Mouse (Mus musculus) brown adipose tissue, adult 24 weeks (tissue): ENCODE measurements around the gene Abl1. TPM values are rescaled to one million over a fixed set of nuclear protein-coding genes. Genes with fewer than 3 reads are reported as not detected.

Experiments
- H3K27ac ChIP-seq: fragments of 200-500 bp; replicated peaks from 2 replicates; pipeline ENCODE4 v1.5.1; 2012; ENCODE audit warnings: low read depth, mild to moderate bottlenecking, low read length
- H3K4me1 ChIP-seq: fragments of 200-500 bp; 2 replicates; pipeline ENCODE4 v1.6.1; 2012; ENCODE audit warnings: low read length, mixed read lengths; ENCODE audit not compliant: control insufficient read depth, insufficient read depth, insufficient read length
- H3K4me3 ChIP-seq: fragments of 200-500 bp; 2 replicates; pipeline ENCODE4 v1.5.1; 2012; ENCODE audit warnings: low read depth, mild to moderate bottlenecking, low read length, moderate library complexity; ENCODE audit not compliant: insufficient read depth
- polyA plus RNA-seq: library from polyadenylated mRNA; stranded (reverse); fragments of >200 nt; gene quantifications from 2 replicates; pipeline ENCODE4 v1.2.4, GENCODE M21; 2012; ENCODE audit not compliant: missing spikeins, insufficient read depth, insufficient read length

The Abl1 gene
- polyA plus RNA-seq, 1 experiment = 9.7 TPM

DNA sequence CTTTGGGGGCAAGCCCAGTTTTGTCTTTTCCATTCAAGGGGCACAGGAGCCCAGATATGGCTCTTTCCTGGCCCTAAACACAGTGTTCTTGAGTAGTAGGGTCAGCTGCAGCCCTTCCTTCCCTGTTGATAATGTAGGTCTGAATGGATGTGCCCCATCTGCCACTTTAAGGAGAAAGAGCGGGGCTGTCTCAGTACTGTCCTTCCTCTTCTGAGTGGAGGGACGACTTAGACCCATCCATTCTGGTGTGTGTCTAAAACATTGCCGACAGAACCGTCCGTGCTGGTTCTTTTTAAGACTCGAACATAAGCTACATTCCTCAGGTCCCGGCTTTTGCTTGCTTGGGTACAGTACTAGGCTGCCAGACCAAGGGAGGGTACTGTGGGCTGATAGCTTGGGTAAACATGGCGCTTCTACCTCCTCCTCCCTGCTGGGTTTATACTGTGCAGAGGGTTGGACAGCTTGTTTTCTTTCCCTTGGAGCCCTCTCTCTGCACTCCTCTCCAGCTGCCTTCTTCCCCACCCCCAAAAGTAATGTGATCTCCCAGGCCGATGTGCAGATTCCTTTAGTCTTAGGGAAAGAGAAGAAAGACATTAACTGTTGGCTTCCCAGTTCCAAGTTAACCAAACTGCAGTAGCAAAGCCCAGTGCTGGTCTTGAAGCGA, 61.0 kb downstream of the Abl1 start:
- H3K4me1 ChIP-seq = no peaks in the 10 kb centered on the region
- H3K27ac ChIP-seq = 0 out of 2 replicates have a peak overlapping the region, but pooled peaks have one; percentile 26
- H3K4me3 ChIP-seq = 0 out of 2 replicates have a peak overlapping the region, but pooled peaks have one; percentile 9

DNA sequence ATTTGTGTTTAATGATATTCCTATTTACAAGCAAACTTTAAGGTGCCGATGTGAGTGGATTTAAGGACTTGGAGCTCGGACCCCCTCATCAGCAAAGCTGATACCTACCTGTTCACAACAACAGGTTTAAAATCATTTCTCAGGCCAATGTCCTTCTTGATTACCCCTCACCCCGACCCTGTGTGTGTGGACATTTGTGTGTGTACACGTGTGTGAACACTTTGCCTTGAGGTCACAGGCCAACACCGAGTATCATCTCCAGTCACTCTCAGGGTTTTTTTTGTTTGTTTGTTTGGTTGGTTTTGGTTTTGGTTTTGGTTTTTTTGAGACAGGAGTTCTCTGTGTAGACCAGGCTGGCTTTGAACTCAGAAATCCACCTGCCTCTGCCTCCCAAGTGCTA, 62.0 kb downstream of the Abl1 start:
- Histone ChIP-seq H3K4me1 (no peaks in the 10 kb centered on the region), H3K27ac (no peak overlapping the region), H3K4me3 (no peak overlapping the region)

DNA sequence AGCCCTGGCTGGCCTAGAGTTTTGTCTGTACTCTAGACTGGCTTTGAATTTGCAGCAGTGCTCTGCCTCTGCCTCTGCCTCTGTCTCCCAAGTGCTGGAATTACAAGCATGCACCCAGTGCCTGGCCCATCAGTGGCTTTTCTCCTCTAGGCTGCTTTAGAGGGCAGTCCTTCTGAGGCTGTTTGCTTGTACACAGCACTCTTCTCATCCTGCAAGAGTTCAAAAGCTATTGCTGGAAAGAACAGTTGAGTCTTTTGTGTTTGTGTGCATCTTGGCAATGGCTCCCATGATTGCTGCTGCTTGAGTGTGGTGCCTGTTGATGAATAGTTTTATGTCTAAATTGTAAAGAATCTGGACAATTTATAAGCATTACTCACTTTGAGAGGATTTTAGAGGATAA, 69.3 kb downstream of the Abl1 start:
- H3K4me1 ChIP-seq = peaks cover 21% of the 10 kb centered on the region
- H3K27ac ChIP-seq = no peak overlapping the region
- no peak overlapping the region for H3K4me3 ChIP-seq

DNA sequence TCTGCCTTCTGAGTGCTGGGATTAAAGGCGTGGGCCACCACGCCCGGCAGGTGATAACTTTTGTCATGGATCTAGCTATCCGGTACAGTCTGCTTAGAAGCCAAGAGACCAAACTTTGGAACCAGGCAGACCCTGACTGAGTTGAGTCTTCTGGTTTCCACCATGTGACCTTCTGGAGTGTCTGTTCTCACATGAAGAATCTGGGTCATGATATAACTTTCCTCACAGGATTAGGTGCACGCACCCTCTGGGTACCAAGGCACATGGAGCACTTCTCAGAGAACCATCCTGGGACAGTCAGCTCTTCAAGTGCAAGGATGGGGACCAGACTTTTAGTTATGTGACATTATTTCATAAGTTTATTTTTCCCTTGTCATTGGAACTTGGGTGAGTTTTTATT, 70.8 kb downstream of the Abl1 start:
- H3K27ac ChIP-seq = peak overlapping the region; percentile 72
- H3K4me1 ChIP-seq = peaks cover 31% of the 10 kb centered on the region
- peak overlapping the region; percentile 66; the same call in 1 of the 2 replicates for H3K4me3 ChIP-seq

DNA sequence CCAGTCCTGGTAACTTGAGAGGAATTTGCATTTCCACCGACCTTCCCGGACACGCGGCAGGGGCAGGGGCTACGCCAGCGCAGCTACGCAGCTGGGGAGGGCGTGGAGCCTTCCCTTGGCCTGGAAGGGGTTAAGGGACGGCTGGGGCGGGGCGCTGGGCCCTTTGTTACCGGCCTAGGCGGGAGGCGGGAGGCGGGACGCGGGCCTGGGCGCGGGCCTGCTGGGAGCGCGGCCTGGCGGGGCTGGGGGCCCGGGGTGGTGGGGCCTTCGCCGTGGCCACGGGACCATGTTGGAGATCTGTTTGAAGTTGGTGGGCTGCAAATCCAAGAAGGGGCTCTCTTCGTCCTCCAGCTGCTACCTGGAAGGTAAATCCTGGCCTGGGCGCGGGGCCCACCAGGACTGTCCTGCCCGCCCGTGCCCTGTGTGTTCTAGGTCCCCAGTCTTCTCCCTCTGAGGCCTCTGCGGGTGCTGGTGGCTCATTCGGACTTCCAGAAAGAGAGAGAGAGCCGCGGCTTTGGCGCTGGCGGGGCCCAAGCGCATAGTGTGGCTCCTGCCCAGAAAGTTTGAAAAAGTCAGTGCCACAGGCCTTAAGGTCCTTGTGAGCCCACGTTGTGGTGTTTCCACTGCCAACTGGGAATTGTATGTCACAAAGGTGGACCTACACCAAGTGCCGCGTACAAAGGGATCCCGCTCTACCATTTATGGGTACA, 71.7 kb downstream of the Abl1 start:
- Histone ChIP-seq H3K4me1 (peaks cover 33% of the 10 kb centered on the region), H3K27ac (peak overlapping the region; percentile 94), H3K4me3 (peak overlapping the region; percentile 96)

DNA sequence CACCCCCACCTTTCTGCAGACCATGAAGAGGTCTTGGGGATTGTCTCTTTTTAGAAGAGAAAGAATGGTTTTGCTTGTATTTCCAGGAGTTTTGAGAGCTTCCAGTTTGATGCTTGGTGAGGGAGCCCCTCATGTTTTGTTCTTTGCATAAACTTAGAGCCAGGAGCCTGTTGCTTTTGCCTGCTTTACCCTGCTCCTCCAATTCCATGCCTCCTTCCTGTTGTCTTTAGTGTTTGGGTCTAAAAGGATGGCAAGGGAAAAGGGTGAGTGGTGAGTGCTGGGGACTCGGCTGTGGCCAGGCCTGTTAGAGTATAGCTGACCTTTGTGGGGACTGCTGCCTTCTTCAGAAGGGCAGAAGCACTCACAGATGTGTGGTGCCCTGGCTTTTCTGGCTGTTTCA, 72.3 kb downstream of the Abl1 start:
- H3K4me3 ChIP-seq = peak overlapping the region; percentile 96
- peak overlapping the region; percentile 94 for H3K27ac ChIP-seq
- H3K4me1 ChIP-seq = peaks cover 33% of the 10 kb centered on the region

DNA sequence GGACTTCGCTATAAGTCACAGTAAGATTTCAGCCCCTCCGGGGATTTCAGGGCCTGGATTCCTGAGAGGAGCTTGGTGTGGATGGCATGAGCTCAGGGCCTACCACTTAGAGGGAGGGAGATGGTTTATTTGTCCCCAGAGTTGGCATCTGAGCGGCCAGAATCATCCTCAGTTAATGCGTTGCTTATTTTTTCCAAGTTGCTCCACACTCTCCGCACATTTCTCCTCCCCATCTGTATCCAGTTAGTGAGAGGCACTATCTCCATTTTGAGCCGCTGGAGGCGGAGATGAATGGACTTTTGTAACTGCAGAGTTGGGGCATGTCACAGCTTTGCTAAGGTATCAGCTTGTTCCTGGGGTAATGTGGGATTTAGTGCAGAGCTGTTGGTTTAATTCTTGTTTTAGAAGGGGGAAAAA, 72.9 kb downstream of the Abl1 start:
- peaks cover 33% of the 10 kb centered on the region for H3K4me1 ChIP-seq
- peak overlapping the region; percentile 94 for H3K27ac ChIP-seq
- peak overlapping the region; percentile 96 for H3K4me3 ChIP-seq

DNA sequence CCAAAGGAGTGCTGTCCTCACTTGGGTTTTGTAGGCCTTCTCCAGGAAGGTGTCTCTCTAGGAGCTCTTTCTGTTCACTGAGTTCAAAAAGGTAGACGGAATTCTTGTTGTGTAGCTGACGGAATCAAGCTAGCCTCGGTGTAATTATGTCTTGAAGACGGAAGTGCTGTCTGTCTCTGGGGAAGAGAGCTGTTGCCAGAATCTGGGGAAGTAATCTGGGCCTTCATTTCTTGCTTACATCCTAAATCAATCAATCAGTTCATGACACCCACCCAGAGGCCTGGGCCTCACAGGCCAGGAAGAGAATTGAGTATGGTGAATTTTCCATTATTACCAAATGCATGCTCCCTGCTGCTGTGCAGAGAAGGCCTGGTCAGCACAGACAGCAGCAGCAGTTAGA, 73.4 kb downstream of the Abl1 start:
- H3K4me3 ChIP-seq = peak overlapping the region; percentile 96
- peak overlapping the region; percentile 94 for H3K27ac ChIP-seq
- peaks cover 33% of the 10 kb centered on the region for H3K4me1 ChIP-seq

DNA sequence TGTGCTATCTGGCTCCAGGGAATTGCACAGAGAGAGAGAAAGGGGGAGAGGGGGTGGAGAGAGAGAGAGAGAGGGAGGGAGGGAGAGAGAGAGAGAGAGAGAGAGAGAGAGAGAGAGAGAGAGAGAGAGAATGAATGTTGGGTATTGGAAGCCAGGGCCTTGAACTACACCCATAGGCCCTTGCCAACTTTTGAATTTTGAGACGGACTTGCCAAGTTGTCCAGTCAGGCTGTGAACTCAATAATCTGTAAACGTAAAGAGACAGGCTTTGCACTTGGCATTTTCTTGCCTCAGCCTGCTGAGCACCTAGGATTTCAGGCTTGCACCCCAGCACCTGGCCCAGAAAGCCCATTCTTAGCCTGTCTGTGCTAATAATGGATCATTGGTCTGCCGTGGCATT, 74.0 kb downstream of the Abl1 start:
- Histone ChIP-seq H3K4me3 (peak overlapping the region; percentile 96), H3K27ac (peak overlapping the region; percentile 94), H3K4me1 (peaks cover 35% of the 10 kb centered on the region)

DNA sequence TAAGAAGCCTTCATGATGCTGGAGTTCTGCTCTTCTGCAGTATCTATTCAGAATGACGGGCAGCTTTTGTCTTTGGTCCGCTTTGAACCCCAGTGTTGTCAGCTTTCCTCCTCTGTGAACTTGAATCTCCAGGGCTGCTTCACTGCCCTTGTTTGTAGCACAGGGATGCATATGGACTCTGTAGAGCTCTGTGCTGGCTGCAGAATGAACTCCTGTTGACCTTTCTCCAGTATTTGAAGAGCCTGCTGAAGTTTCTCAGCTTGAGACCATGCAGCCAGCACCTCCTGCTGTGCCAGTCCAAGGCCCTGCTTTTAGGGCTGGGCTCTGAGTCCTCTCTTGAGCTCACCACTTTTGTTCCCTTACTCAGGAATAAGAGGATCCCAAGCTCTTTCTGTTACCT, 74.7 kb downstream of the Abl1 start:
- Histone ChIP-seq H3K4me1 (peaks cover 41% of the 10 kb centered on the region), H3K4me3 (no peak overlapping the region)

DNA sequence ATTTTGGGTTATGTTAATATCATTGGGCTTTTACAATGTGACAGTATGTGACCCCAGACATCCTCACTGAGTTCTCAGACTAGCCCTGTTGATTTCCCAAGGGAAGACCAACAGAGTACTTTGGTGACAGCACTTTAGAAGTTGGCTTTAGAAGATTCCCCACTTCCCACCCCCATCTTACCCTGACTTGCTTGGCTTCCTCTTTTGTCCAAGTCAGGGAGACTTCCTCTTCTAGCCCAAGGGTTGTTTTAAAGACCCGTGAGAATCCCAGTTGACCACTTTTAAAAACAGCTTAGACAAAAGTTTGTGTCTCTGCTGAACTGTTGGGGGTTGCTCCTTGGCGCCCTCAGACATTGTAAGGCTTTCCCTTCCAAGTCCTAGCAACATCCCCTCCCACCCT, 75.1 kb downstream of the Abl1 start:
- H3K4me1 ChIP-seq = peaks cover 45% of the 10 kb centered on the region

More for the DNA sequence above, 74.7 kb downstream of the Abl1 start:
- H3K27ac ChIP-seq = peak overlapping the region; percentile 52

DNA sequence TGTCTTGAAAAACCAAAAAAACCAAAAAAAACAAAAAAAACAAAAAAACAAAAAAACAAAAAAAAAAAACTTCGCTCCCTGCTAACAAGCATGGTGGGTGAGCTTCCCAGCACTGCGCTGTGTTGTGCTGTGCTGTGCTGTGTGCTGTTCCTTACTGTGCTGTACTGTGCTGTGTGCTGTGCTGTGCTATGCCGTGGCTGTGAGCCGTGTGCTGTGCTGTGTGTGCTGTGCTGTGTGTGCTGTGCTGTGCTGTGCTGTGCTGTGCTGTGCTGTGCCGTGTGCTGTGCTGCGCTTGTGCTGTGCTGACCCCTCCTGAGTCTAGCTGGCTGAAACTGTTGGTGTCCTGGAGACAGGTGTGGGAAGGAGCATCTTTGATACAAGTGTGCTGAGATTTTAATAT, 78.9 kb downstream of the Abl1 start:
- H3K4me1 ChIP-seq = peaks cover 53% of the 10 kb centered on the region
- H3K27ac ChIP-seq = peak overlapping the region; percentile 40; the same call in 1 of the 2 replicates
- H3K4me3 ChIP-seq = no peak overlapping the region

More for the DNA sequence above, 75.1 kb downstream of the Abl1 start:
- Histone ChIP-seq H3K27ac (peak overlapping the region; percentile 52), H3K4me3 (no peak overlapping the region)

DNA sequence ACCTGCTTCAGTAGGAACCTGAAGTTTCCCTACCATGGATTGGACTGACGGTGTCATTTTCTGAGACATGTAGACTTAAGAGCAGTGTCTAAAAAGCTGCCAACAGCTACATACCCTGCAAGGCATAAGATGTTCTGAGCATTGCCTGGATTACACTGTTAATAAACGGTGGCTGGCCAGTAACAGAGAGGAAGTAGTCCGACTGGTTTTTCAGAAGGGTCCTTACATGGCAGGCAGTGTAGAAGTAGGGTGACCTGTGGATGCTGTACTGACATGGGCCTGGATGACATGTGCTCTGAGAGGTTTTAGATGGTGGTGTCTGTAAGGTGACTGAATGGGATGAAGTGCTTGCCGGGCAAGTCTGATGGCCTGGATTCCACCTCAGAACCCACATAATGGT, 79.6 kb downstream of the Abl1 start:
- no peak overlapping the region; the same call in 1 of the 2 replicates for H3K27ac ChIP-seq
- peaks cover 49% of the 10 kb centered on the region for H3K4me1 ChIP-seq
- no peak overlapping the region for H3K4me3 ChIP-seq

DNA sequence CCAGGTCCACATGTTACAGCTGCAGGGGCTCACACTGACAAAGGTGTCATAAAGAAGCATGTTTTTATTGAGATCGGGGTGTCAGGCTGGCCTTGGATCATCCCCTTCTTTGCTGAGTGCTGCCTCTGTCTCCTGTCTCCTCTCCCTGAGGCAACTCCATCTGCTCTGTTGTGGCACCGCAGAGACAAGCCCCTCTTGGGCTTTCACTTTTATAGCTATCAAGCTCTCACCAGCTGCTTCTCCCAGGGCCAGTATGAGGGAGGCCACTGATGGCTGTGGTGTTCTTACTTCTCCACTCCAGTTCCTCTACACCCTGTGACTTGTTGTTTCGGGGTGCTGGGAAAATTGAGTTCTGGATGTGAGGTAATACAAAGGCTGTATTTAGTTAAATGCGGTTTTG, 80.9 kb downstream of the Abl1 start:
- peak overlapping the region; percentile 92 for H3K27ac ChIP-seq
- H3K4me3 ChIP-seq = peak overlapping the region; percentile 30
- H3K4me1 ChIP-seq = peaks cover 44% of the 10 kb centered on the region

DNA sequence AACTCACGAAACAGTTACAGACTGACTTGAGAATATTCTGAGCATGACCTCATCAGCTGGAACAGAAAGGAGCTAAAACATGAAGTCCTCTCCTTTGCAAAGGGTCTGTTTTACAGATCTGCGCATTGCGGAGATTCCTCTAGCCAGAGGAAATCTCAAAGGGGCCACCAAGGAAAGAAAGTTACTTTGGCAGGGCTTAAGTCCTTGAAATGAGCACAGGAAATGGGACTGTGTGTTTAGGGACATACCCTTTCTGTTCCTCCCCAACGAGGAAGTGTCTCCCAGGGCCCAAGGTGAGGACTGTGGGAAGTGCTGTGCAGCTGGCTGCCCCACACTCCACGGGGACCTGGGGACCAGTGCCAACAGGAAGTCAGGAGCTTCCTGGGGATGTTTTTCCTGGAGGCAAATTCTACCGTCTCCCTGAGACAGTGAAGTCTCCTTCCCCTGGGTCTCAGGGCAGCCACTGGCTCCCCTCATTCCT, 81.5 kb downstream of the Abl1 start:
- Histone ChIP-seq H3K4me1 (peaks cover 43% of the 10 kb centered on the region), H3K27ac (peak overlapping the region; percentile 92), H3K4me3 (0 out of 2 replicates have a peak overlapping the region, but pooled peaks have one; percentile 30)
